Mouse (Mus musculus) spleen, adult 2 months (tissue): ENCODE data around the gene Fbxo36. TPM values are rescaled to one million over a fixed set of nuclear protein-coding genes. Genes with fewer than 3 reads are reported as not detected.

Experiments
- DNase-seq, 2 experiments: peaks; one replicate each; pipeline versions ENCODE4 v3.0.0 to v3.0.0-alpha.2; 2012 to 2021; ENCODE audit warnings: low spot score in 2 of 2, low read depth in 1 of 2
- H3K27ac ChIP-seq: fragments of 200-500 bp; 2 replicates; pipeline ENCODE4 v1.5.1; 2012; ENCODE audit warnings: low read length, inconsistent platforms; ENCODE audit not compliant: insufficient read depth
- H3K27me3 ChIP-seq: fragments of 200-500 bp; 2 replicates; pipeline ENCODE4 v1.6.1; 2012; ENCODE audit warnings: mild to moderate bottlenecking, moderate library complexity, low read length, inconsistent platforms; ENCODE audit not compliant: control insufficient read depth, insufficient read depth
- H3K36me3 ChIP-seq: fragments of 200-500 bp; 2 replicates; pipeline ENCODE4 v1.6.1; 2012; ENCODE audit warnings: mild to moderate bottlenecking, low read length, inconsistent platforms; ENCODE audit not compliant: control insufficient read depth, insufficient read depth
- H3K4me1 ChIP-seq: fragments of 200-500 bp; 2 replicates; pipeline ENCODE4 v1.6.1; 2011; ENCODE audit warnings: inconsistent platforms; ENCODE audit not compliant: control insufficient read depth, insufficient read depth, insufficient read length
- H3K4me3 ChIP-seq: fragments of 200-500 bp; 2 replicates; pipeline ENCODE4 v1.5.1; 2011; ENCODE audit warnings: mild to moderate bottlenecking, inconsistent platforms; ENCODE audit not compliant: insufficient read depth, insufficient read length; ENCODE audit errors: extremely low read depth
- CTCF ChIP-seq: fragments of 200-500 bp; IDR thresholded peaks from 2 replicates; pipeline ENCODE4 v1.5.1; 2011; ENCODE audit warnings: mild to moderate bottlenecking, inconsistent platforms; ENCODE audit not compliant: insufficient read depth, insufficient read length, insufficient replicate concordance; ENCODE audit errors: extremely low read depth
- POLR2A ChIP-seq: fragments of 200-500 bp; IDR thresholded peaks from 2 replicates; pipeline ENCODE4 v1.6.1; 2011; ENCODE audit warnings: low read depth, low read length, inconsistent platforms
- WGBS: fragments of 180-500 bp; shearing (Covaris S2); methylation state at CpG from one replicate; pipeline ENCODE4 v1.1.7; 2018; 5-methylcytosine and 5-hydroxymethylcytosine counted together
- polyA plus RNA-seq: library from polyadenylated mRNA; depleted of rRNA; stranded (reverse); fragments of >200 nt; gene quantifications from 2 replicates; pipeline ENCODE4 v1.2.3, GENCODE M21; 2012

Gene Fbxo36
- polyA plus RNA-seq, 1 experiment, result 0.53 TPM

GRCm38 (mm10) chr1:84934151-84934502, 94.5 kb downstream of the Fbxo36 start:
- Histone ChIP-seq H3K4me1 (no peaks in the 10 kb centered on the region), H3K27ac (no peak overlapping the region), H3K27me3 (no peaks in the 10 kb centered on the region; the same call in 1 of the 2 replicates), H3K4me3 (no peak overlapping the region; the same call in 1 of the 2 replicates), H3K36me3 (no peaks in the 10 kb centered on the region)
- 6% methylated on average over 12 of the region's 12 CpGs for WGBS
- DNase-seq, result no peak
- TF ChIP-seq CTCF (no peak), POLR2A (no peak)

DNA sequence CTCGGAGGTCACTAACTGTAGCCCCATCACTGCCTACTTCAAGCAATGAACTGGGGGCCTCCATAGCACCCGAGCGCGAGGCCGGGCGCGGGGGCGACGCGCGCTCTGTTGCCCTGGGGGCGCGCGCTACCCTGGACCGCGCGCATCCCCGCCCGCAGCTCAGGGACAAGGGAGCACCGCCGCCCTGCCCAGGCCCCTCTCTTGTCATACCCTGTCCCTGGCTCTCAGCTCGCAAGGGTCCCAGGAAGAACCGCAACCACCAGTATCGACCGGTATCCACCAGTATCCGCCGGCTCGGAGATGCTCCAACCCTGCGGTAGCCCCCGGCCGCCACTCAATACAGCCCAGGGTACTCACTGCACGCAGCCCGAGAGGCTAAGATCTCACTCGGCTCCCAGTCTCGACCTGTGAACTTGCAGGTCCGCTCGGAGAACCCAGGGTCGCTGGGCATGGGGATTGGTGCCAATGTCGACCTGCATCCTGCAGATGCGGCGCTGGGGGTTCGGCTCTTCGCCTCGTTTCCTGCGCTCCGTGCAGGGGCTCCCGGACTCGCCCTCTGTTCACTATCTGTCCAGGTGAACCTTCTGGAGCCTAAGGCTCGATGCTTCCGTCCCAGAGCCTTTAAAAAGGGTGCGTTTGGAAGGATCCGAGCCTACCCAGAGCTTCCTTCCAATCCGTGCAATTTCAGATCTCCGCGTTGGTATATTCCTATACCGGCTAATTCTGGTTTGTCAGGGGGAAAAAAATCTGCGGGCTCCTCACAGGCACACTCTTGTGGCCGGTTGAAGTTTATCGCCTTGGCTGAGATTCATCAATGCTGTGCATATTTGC, 95.1 kb downstream of the Fbxo36 start, which contains the start of gene Slc16a14:
TSS of gene Slc16a14 (minus strand) at position 632 of the 831 bp plus-strand sequence.
- 2% methylated on average over 59 of the region's 59 CpGs for WGBS
- H3K36me3 ChIP-seq, result no peaks in the 10 kb centered on the region
- H3K4me3 ChIP-seq, result peak within 1 kb of the TSS; percentile 21
- no peaks in the 10 kb centered on the region; the same call in 1 of the 2 replicates for H3K27me3 ChIP-seq
- no peaks in the 10 kb centered on the region for H3K4me1 ChIP-seq
- no peak for DNase-seq
- H3K27ac ChIP-seq, result no peak within 1 kb of the TSS
- TF ChIP-seq POLR2A (no peak), CTCF (no peak)

DNA sequence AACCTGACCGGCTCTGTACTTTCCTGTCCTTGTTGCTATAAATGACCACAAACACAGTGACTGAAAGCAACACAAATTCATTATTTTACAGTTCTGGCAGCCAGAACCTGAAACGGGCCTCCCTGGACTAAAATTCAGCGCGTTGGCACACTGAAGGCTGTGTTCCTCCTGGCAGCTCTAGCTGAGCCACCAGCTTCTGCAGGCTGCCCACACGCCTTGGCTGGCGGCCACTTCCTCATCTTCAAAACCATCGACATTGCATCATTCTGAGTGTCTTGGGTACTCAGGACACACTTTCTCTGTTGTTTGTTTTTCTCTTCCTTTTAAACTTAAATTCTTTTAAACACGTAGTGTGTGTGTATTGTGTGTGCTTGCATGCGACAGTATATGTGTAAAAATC, 96.0 kb downstream of the Fbxo36 start:
- Histone ChIP-seq H3K4me3 (no peak overlapping the region), H3K27me3 (no peaks in the 10 kb centered on the region; the same call in 1 of the 2 replicates), H3K36me3 (no peaks in the 10 kb centered on the region), H3K4me1 (no peaks in the 10 kb centered on the region), H3K27ac (no peak overlapping the region)
- no peak for DNase-seq
- TF ChIP-seq POLR2A, result no peak
- no peak for TF ChIP-seq CTCF
- WGBS, result 10% methylated on average over 9 of the region's 9 CpGs

GRCm38 (mm10) chr1:84936716-84937510, 97.3 kb downstream of the Fbxo36 start:
- no peaks in the 10 kb centered on the region; the same call in 1 of the 2 replicates for H3K27me3 ChIP-seq
- H3K27ac ChIP-seq, result no peak overlapping the region
- 89% methylated on average over 19 of the region's 19 CpGs for WGBS
- TF ChIP-seq POLR2A (no peak), CTCF (no peak)
- no peak overlapping the region for H3K4me3 ChIP-seq
- no peak for DNase-seq
- no peaks in the 10 kb centered on the region for H3K4me1 ChIP-seq
- H3K36me3 ChIP-seq, result no peaks in the 10 kb centered on the region

DNA sequence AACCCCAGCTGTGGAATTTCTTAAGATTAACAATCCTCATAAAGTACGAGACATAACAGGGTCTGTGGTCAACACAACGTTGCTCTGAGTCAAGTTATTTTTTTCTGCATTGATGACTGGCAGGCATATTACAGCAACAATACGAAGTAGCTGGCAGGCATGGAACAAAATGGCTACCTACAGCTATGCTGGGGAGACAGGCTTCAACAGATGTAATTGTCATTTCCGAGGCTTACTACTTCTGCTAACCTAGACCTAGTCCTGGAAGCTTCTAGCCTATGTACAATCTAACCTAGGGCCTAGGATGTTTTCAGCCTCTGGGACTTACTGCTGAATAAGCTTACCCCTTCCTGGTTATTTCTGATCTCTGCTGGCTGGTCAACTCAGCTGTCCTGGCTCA, 99.8 kb downstream of the Fbxo36 start:
- DNase-seq, result no peak
- no peaks in the 10 kb centered on the region; the same call in 1 of the 2 replicates for H3K27me3 ChIP-seq
- H3K4me3 ChIP-seq, result no peak overlapping the region
- TF ChIP-seq CTCF (no peak), POLR2A (no peak)
- no peaks in the 10 kb centered on the region for H3K36me3 ChIP-seq
- 79% methylated on average over 4 of the region's 4 CpGs for WGBS
- no peaks in the 10 kb centered on the region for H3K4me1 ChIP-seq
- H3K27ac ChIP-seq, result no peak overlapping the region

DNA sequence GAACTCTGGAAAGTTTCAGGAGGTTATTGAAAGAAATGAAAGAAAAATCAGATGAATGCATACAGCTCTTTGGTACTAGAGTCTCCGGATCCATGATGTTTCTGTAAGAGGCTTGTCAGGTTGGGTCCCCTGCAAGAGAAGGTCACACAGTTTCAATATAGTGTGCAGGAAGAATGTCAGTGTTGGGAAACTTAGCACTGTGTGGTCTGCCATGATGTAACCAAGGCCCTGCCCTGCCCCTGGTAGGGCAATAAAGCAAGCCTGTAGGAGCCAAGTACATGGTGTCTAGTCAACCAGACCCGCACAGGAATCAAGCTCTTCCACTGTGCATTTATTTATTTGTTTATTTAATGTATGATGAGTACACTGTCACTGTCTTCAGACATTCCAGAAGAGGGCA, 100.7 kb downstream of the Fbxo36 start:
- H3K4me1 ChIP-seq, result no peaks in the 10 kb centered on the region
- no peaks in the 10 kb centered on the region for H3K36me3 ChIP-seq
- no peak overlapping the region for H3K27ac ChIP-seq
- DNase-seq, result no peak
- no peak for TF ChIP-seq CTCF
- H3K27me3 ChIP-seq, result no peaks in the 10 kb centered on the region
- H3K4me3 ChIP-seq, result no peak overlapping the region
- 85% methylated on average over 2 of the region's 2 CpGs for WGBS

DNA sequence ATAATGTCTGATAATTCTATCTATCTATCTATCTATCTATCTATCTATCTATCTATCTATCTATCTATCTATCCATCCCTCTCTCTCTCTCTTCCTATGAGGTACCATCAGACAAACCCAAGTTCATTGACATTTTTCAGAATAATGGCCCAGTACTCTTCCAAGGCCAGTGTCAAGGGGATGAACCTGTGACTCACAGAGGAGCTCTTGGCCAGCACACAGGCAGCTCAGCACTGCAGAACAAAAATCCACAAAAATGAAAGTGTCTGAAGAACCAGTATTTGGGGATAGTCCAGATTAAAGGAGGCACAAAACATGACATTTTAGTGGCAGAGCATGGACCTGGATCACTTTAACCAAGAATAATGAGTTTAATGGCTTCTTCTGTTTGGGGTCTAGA, 103.0 kb downstream of the Fbxo36 start:
- no peaks in the 10 kb centered on the region for H3K4me1 ChIP-seq
- no peak for DNase-seq
- no peak overlapping the region for H3K4me3 ChIP-seq
- no peak for TF ChIP-seq POLR2A
- H3K27ac ChIP-seq, result no peak overlapping the region
- no peaks in the 10 kb centered on the region for H3K36me3 ChIP-seq
- no peaks in the 10 kb centered on the region for H3K27me3 ChIP-seq
